ENCODE assay signal across 25 mouse cellular contexts in the genomic region with DNA sequence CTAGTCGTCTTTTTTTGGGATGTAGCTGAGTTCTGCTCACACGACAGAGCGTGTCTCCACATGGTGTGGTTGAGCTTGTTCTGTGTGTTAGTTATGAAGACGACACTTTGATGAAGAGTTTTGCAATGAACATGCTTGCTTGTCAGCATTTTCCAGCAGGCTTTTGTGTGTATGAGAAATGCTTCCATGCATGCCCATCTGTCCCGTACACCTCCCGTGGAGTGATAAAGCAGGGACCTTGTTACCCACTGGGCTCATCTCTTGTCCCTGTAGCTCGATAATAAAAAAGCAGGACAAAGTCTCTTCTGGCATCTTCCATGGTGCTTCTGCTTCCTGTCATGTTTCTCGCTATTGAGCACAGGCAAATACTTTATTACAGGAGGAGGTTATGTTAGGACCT. TPM values are rescaled to one million over a fixed set of nuclear protein-coding genes. Genes with fewer than 3 reads are reported as not detected.
A peak's percentile ranks its signal among the peaks of the same experiment; 100 is the strongest.
DNase-seq lines count a peak whose midpoint lies in the region; ATAC-seq and TF ChIP-seq lines count a peak whose summit lies in the region.
"Had no signal": no experiment of that assay in that cellular context is flagged by ENCODE, and none has a peak within 500 bp of the region (broad histone marks: within the 10 kb centered on the region; RNA-seq: fewer than 3 reads in every experiment).

No protein-coding gene starts in this region.

- H3K27me3 ChIP-seq in hindbrain, postnatal 0 days (ENCODE audit: insufficient read depth, low read length), result no peaks in the 10 kb centered on the region
- H3K27me3 ChIP-seq in hindbrain, embryonic 11.5 days (ENCODE audit: control insufficient read depth, insufficient read depth, low read length), result no peaks in the 10 kb centered on the region
- H3K27me3 ChIP-seq: embryonic facial prominence, embryonic 15.5 days; hindbrain, embryonic 13.5 days; intestine, embryonic 15.5 days had no signal

- H3K9me3 ChIP-seq in hindbrain, postnatal 0 days (ENCODE audit: low read length), result no peaks in the 10 kb centered on the region
- H3K9me3 ChIP-seq in hindbrain, embryonic 11.5 days (ENCODE audit: control insufficient read depth, low read length), result no peaks in the 10 kb centered on the region
- H3K9me3 ChIP-seq: embryonic facial prominence, embryonic 15.5 days; forebrain, embryonic 10.5 days; heart, embryonic 10.5 days; hindbrain, embryonic 13.5 days; intestine, embryonic 15.5 days had no signal

- H3K9ac ChIP-seq in hindbrain, postnatal 0 days (replicated peaks; ENCODE audit: low read length), result no peak overlapping the region
- no peak overlapping the region for H3K9ac ChIP-seq in hindbrain, embryonic 11.5 days (ENCODE audit: low read depth, low read length)
- H3K9ac ChIP-seq: embryonic facial prominence, embryonic 15.5 days; hindbrain, embryonic 13.5 days; intestine, embryonic 15.5 days had no signal

- H3K36me3 ChIP-seq in hindbrain, postnatal 0 days (ENCODE audit: insufficient read depth, low read length), result no peaks in the 10 kb centered on the region
- H3K36me3 ChIP-seq in hindbrain, embryonic 11.5 days (ENCODE audit: control insufficient read depth, insufficient read depth, low read length), result no peaks in the 10 kb centered on the region
- H3K36me3 ChIP-seq: embryonic facial prominence, embryonic 15.5 days; forebrain, embryonic 10.5 days; heart, embryonic 10.5 days; hindbrain, embryonic 13.5 days; intestine, embryonic 15.5 days had no signal

- no peak overlapping the region; the same call in 1 of the 2 replicates for H3K4me2 ChIP-seq in hindbrain, postnatal 0 days (ENCODE audit: low read depth, low read length)
- H3K4me2 ChIP-seq in hindbrain, embryonic 11.5 days (replicated peaks; ENCODE audit: low read depth, low read length), result no peak overlapping the region
- H3K4me2 ChIP-seq: embryonic facial prominence, embryonic 15.5 days; hindbrain, embryonic 13.5 days; intestine, embryonic 15.5 days had no signal

- 31% methylated on average over 8 of the region's 8 CpGs for WGBS in hindbrain, postnatal 0 days
- 72% methylated on average over 8 of the region's 8 CpGs for WGBS in hindbrain, embryonic 11.5 days

- no peak overlapping the region for H3K27ac ChIP-seq in hindbrain, postnatal 0 days
- H3K27ac ChIP-seq in hindbrain, embryonic 11.5 days (ENCODE audit: low read depth, low read length), result no peak overlapping the region
- H3K27ac ChIP-seq: embryonic facial prominence, embryonic 15.5 days; forebrain, embryonic 10.5 days; gastrocnemius, adult 2 months; heart, embryonic 10.5 days; hindbrain, embryonic 13.5 days; intestine, embryonic 15.5 days had no signal

- peak; percentile 41 for DNase-seq in cerebellum, adult 11-12 months
- DNase-seq in cerebellum, adult 8-10 months, result no peak
- peak; percentile 24 to 29 for DNase-seq in cerebellum, postnatal 10 days
- DNase-seq in cerebellum, postnatal 14 days, result no peak
- DNase-seq in hindbrain, postnatal 0 days (ENCODE audit: low spot score), result peak; percentile 9
- DNase-seq in hindbrain, embryonic 11.5 days (ENCODE audit: low spot score), result no peak
- DNase-seq: adrenal gland, postnatal 10 days; gastrocnemius, adult 2 months; gastrocnemius, postnatal 25 days; heart, postnatal 10 days; heart, postnatal 4 days; kidney, adult 18-20 months had no signal

- H3K4me3 ChIP-seq in hindbrain, postnatal 0 days (ENCODE audit: low read length), result no peak overlapping the region
- no peak overlapping the region for H3K4me3 ChIP-seq in hindbrain, embryonic 11.5 days (ENCODE audit: low read depth, low read length)
- H3K4me3 ChIP-seq: embryonic facial prominence, embryonic 15.5 days; erythroblast, embryonic 14.5 days; forebrain, embryonic 10.5 days; gastrocnemius, adult 2 months; heart, embryonic 10.5 days; hindbrain, embryonic 13.5 days; intestine, embryonic 15.5 days had no signal

- ATAC-seq in hindbrain, postnatal 0 days, result no peak
- no peak for ATAC-seq in hindbrain, embryonic 11.5 days (ENCODE audit: low FRiP score)
- no peak for ATAC-seq in CD4-positive, CD25-positive, alpha-beta regulatory T cell, adult 4 months
- ATAC-seq: forebrain, embryonic 14.5 days; intestine, embryonic 15.5 days had no signal

- no peaks in the 10 kb centered on the region for H3K4me1 ChIP-seq in hindbrain, postnatal 0 days (ENCODE audit: insufficient read depth, low read length)
- no peaks in the 10 kb centered on the region for H3K4me1 ChIP-seq in hindbrain, embryonic 11.5 days (replicated peaks; ENCODE audit: control insufficient read depth, insufficient read depth, low read length)
- H3K4me1 ChIP-seq: intestine, embryonic 15.5 days had no signal

- TF ChIP-seq CTCF in hindbrain, postnatal 0 days (IDR thresholded peaks at IDR 0.05; ENCODE audit: low read depth), result no peak

RNA-seq across cellular contexts. Expression of gene Krt222, which starts 8.8 kb away (rescaled TPM):
- 9.0 and 10.7 TPM in 2 replicates for total RNA-seq in hindbrain, postnatal 0 days (2014; rRNA removed)
- polyA plus RNA-seq in hindbrain, postnatal 0 days (2015; fragmentation: Nextera tagmentation; extraction: Ambion mirVana), result 12.8 and 12.9 TPM in 2 replicates
- 0.67 and 0.80 TPM in 2 replicates for polyA plus RNA-seq in hindbrain, embryonic 11.5 days (2014; fragmentation: Nextera tagmentation; extraction: Ambion mirVana)
- 1 to 10 TPM; 1.4 to 2.1 TPM for polyA plus RNA-seq in CD4-positive, CD25-positive, alpha-beta regulatory T cell, adult 4 months (2017; shearing (Covaris generic))
- total RNA-seq: granulocyte monocyte progenitor cell, adult 5-6 weeks; MEL had no signal

RNA-seq across cellular contexts. Expression of gene Smarce1, which starts 21.9 kb away (rescaled TPM):
- total RNA-seq in hindbrain, postnatal 0 days (2014; rRNA removed), result 60.6 and 66.7 TPM in 2 replicates
- 186 and 188 TPM in 2 replicates for polyA plus RNA-seq in hindbrain, postnatal 0 days (2015; fragmentation: Nextera tagmentation; extraction: Ambion mirVana)
- 217 and 219 TPM in 2 replicates for polyA plus RNA-seq in hindbrain, embryonic 11.5 days (2014; fragmentation: Nextera tagmentation; extraction: Ambion mirVana)
- 100 to 1,000 TPM; 179 to 201 TPM for polyA plus RNA-seq in CD4-positive, CD25-positive, alpha-beta regulatory T cell, adult 4 months (2017; shearing (Covaris generic))

RNA-seq across cellular contexts. Expression of gene Krt24, which starts 32.4 kb away (rescaled TPM):
- not detected in 2 replicates for total RNA-seq in hindbrain, postnatal 0 days (2014; rRNA removed)
- 0.23 and 0.32 TPM in 2 replicates for polyA plus RNA-seq in hindbrain, postnatal 0 days (2015; fragmentation: Nextera tagmentation; extraction: Ambion mirVana)
- polyA plus RNA-seq in hindbrain, embryonic 11.5 days (2014; fragmentation: Nextera tagmentation; extraction: Ambion mirVana), result 0.10 TPM in 1 of 2 replicates, not detected in the other
- polyA plus RNA-seq in CD4-positive, CD25-positive, alpha-beta regulatory T cell, adult 4 months (2017; shearing (Covaris generic)), result not detected
- total RNA-seq: adrenal gland, postnatal 10 days; adrenal gland, postnatal 4 days; gastrocnemius, adult 2 months; gastrocnemius, postnatal 25 days; granulocyte monocyte progenitor cell, adult 5-6 weeks; heart, postnatal 10 days; heart, postnatal 4 days; MEL had no signal
- polyA plus RNA-seq: erythroblast, embryonic 14.5 days; forebrain, embryonic 10.5 days; forebrain, embryonic 14.5 days; heart, embryonic 10.5 days; heart, embryonic 14.5 days; kidney, embryonic 14.5 days had no signal

Comparison
In these comparisons a context has a peak if more than half of its experiments do, and no peak if none do; other contexts are left out.
1. DNase-seq: peak in cerebellum, adult 11-12 months (single experiment), cerebellum, postnatal 10 days (2 of 2) and hindbrain, postnatal 0 days (single experiment); none in cerebellum, adult 8-10 months (single experiment), cerebellum, postnatal 14 days (0 of 2) and hindbrain, embryonic 11.5 days (single experiment).